Mouse (Mus musculus) ovary, adult 2 months (tissue): ENCODE results near the gene Xrn1. TPM values are rescaled to one million over a fixed set of nuclear protein-coding genes. Genes with fewer than 3 reads are reported as not detected.

Experiments
- polyA plus RNA-seq: library from polyadenylated mRNA; depleted of rRNA; stranded (reverse); fragments of >200 nt; gene quantifications from 2 replicates; pipeline ENCODE4 v1.2.3, GENCODE M21; 2012; rRNA removed

Xrn1 gene
- 2.8 and 3.0 TPM in 2 replicates for polyA plus RNA-seq

GRCm38 (mm10) chr9:95954585-95955461 is at the start of gene Xrn1:
Gene Xrn1 (plus strand): TSS chr9:95954760.

Other genes with a start within 250 kb of the Xrn1 start
- gene Trpc1, start 204.4 kb upstream of the Xrn1 start, polyA plus RNA-seq, result 4.9 and 6.9 TPM in 2 replicates
- 0.38 and 0.50 TPM in 2 replicates for gene Pls1, start 109.4 kb upstream of the Xrn1 start, polyA plus RNA-seq
- gene Atr, start 97.2 kb upstream of the Xrn1 start, polyA plus RNA-seq, result 1.2 and 2.2 TPM in 2 replicates
- gene Gk5, start 164.6 kb downstream of the Xrn1 start, polyA plus RNA-seq, result 4.4 and 4.5 TPM in 2 replicates
- gene Tfdp2, start 241.5 kb downstream of the Xrn1 start, polyA plus RNA-seq, result 20.6 and 36.5 TPM in 2 replicates